Mouse (Mus musculus) liver, embryonic 14.5 days (tissue): ENCODE measurements around the gene Abca3. TPM values are rescaled to one million over a fixed set of nuclear protein-coding genes. Genes with fewer than 3 reads are reported as not detected.
"Not testable (repeated sequence)": the region's sequence is repeated elsewhere in the genome, so short reads cannot be mapped to it uniquely, and the experiment has no call there.

Experiments used
- ATAC-seq: fragments of 200-750 bp; cut with Nextera tagmentation; 2 replicates; pipeline ENCODE4 v1.8.0; 2017; ENCODE audit warnings: moderate number of reproducible peaks, mild to moderate bottlenecking, moderate library complexity; ENCODE audit not compliant: insufficient read depth
- DNase-seq, 3 experiments: peaks; one replicate each; pipeline ENCODE4 v3.0.0-alpha.2; 2012 to 2013; ENCODE audit warnings: low read depth in 3 of 3, low spot score in 3 of 3
- H3K27ac ChIP-seq: fragments of 300-500 bp; sonication (generic); 2 replicates; pipeline ENCODE4 v1.5.1; 2014; ENCODE audit warnings: moderate library complexity, mild to moderate bottlenecking, control low read depth, inconsistent platforms
- H3K27me3 ChIP-seq: fragments of 300-500 bp; sonication (generic); 2 replicates; pipeline ENCODE4 v1.6.1; 2014; ENCODE audit warnings: mild to moderate bottlenecking, low read length, moderate library complexity; ENCODE audit not compliant: control insufficient read depth, insufficient read depth
- H3K36me3 ChIP-seq: fragments of 300-500 bp; sonication (generic); replicated peaks from 2 replicates; pipeline ENCODE4 v1.6.1; 2014; ENCODE audit warnings: low read depth; ENCODE audit not compliant: control insufficient read depth, insufficient read depth
- H3K4me1 ChIP-seq, 2 experiments: fragments of 200-500 bp in 1 of 2; fragments of 300-500 bp in 1 of 2; sonication (generic) in 1 of 2; replicated peaks; 2 replicates each; pipeline ENCODE4 v1.6.1; 2012 to 2014; ENCODE audit warnings: antibody characterized with exemption in 1 of 2, inconsistent platforms in 1 of 2, low read length in 1 of 2; ENCODE audit not compliant: control insufficient read depth in 2 of 2, insufficient read depth in 2 of 2
- H3K4me2 ChIP-seq: fragments of 300-500 bp; sonication (generic); 2 replicates; pipeline ENCODE4 v1.6.1; 2014; ENCODE audit warnings: low read depth, mild to moderate bottlenecking, control low read depth, moderate library complexity
- H3K4me3 ChIP-seq, 2 experiments: fragments of 200-500 bp in 1 of 2; fragments of 300-500 bp in 1 of 2; sonication (generic) in 1 of 2; 2 replicates each; pipeline ENCODE4 v1.5.1; 2012 to 2014; ENCODE audit warnings: low read depth in 2 of 2, low read length in 2 of 2, mild to moderate bottlenecking in 2 of 2, control low read depth in 1 of 2, inconsistent platforms in 1 of 2, moderate library complexity in 1 of 2; ENCODE audit not compliant: insufficient read depth in 1 of 2
- H3K9ac ChIP-seq: fragments of 300-500 bp; sonication (generic); replicated peaks from 2 replicates; pipeline ENCODE4 v1.6.1; 2014; ENCODE audit warnings: mild to moderate bottlenecking, control low read depth, moderate library complexity
- H3K9me3 ChIP-seq: fragments of 300-500 bp; sonication (generic); 2 replicates; pipeline ENCODE4 v1.6.1; 2016; ENCODE audit warnings: low read length, mixed read lengths; ENCODE audit not compliant: control insufficient read depth
- CTCF ChIP-seq: IDR thresholded peaks from 2 replicates; pipeline ENCODE4 v1.5.1; 2016; ENCODE audit warnings: antibody characterized with exemption, low read depth, control low read depth
- EP300 ChIP-seq: IDR thresholded peaks from 2 replicates; pipeline ENCODE4 v1.6.1; 2016; ENCODE audit warnings: antibody characterized with exemption, low read depth
- WGBS: fragments of 180-500 bp; shearing (Covaris S2); extraction: QIAGEN DNeasy Blood & Tissue Kit; methylation state at CpG from one replicate; pipeline ENCODE4 v1.1.7; 2014; ENCODE audit not compliant: insufficient replicate concordance; 5-methylcytosine and 5-hydroxymethylcytosine counted together
- polyA plus RNA-seq, 2 experiments: library from polyadenylated mRNA; depleted of rRNA in 1 of 2; stranded (reverse) in 1 of 2; unstranded in 1 of 2; fragments of >200 nt; fragmentation: Nextera tagmentation in 1 of 2; extraction: Ambion mirVana in 1 of 2; gene quantifications; 2 replicates each; pipeline versions ENCODE4 v1.2.1 to v1.2.3; 2012 to 2014

The Abca3 gene
- polyA plus RNA-seq, 2 experiments = 12.5 to 14.8 TPM

DNA sequence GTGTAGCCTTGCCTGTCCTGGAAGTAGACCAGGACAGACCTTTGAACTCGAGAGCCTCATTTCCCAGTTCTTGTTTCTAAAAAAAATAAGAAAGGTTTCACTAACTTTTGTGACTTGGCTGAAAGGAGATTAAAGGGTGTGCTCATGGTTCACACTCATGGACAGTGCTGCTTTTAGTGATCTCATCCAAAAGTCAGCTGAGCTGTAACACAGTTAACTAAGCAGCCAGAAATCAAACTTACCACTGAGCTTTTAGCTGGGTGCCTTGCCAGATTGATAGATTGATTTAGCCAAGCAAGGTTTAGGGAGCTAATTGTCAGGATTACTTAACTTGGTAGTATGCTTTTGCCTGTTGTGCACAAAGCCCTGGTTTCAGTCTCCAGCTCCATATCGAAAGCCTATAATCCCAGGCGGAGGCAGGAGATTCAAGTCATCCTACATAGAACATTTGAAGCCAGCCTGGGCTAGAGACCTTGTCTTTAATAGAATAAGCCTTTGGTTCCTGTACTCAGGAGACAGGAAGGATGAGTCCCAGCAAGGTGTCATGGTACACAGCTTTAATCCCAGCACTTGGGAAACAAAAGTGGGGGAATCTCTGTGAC is 64.4 kb downstream of the Abca3 start:
- peaks cover 50% of the 10 kb centered on the region for H3K36me3 ChIP-seq

DNA sequence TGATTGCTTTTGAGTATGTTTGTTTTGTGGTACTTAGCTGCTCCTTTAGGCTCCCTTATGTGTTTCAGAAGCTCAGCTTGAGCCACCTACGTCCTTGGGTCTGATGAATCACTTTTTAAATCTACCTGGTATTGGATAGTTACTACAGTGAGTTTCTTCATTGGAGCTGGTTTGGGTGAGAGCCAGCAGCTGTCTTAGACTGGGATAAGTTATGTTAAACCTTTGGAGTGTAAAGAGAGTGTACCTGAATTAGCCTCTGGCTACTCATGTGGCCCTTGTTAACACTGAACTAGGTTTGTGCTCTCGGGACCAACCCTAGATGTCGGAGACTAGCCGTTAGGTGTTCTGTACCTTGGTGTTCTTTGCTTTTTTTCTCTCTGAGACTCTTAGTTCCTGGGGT is 71.4 kb downstream of the Abca3 start:
- H3K4me3 ChIP-seq = no peak overlapping the region
- 87% methylated on average over 4 of the region's 4 CpGs for WGBS
- H3K27ac ChIP-seq = no peak overlapping the region
- H3K9ac ChIP-seq = no peak overlapping the region
- ATAC-seq = no peak
- H3K9me3 ChIP-seq = no peaks in the 10 kb centered on the region
- DNase-seq = no peak
- H3K4me2 ChIP-seq = no peak overlapping the region
- H3K36me3 ChIP-seq = peaks cover 72% of the 10 kb centered on the region
- peaks cover under 1 to 4% of the 10 kb centered on the region in 2 experiments; a peak in 2 of 4 replicates for H3K4me1 ChIP-seq
- TF ChIP-seq EP300 (no peak), CTCF (no peak)
- no peaks in the 10 kb centered on the region for H3K27me3 ChIP-seq

More for the DNA sequence above, 64.4 kb downstream of the Abca3 start:
- no peaks in the 10 kb centered on the region for H3K9me3 ChIP-seq
- H3K4me1 ChIP-seq = peaks cover 16 to 17% of the 10 kb centered on the region in 2 experiments
- peak overlapping the region; percentile 69 to 71 for H3K4me3 ChIP-seq
- no peak for ATAC-seq
- H3K27ac ChIP-seq = no peak overlapping the region
- H3K4me2 ChIP-seq = peak overlapping the region; percentile 94
- H3K27me3 ChIP-seq = no peaks in the 10 kb centered on the region
- H3K9ac ChIP-seq = peak overlapping the region; percentile 85
- TF ChIP-seq EP300 (no peak), CTCF (no peak)
- 76% methylated on average over 3 of the region's 3 CpGs for WGBS
- DNase-seq = no peak

DNA sequence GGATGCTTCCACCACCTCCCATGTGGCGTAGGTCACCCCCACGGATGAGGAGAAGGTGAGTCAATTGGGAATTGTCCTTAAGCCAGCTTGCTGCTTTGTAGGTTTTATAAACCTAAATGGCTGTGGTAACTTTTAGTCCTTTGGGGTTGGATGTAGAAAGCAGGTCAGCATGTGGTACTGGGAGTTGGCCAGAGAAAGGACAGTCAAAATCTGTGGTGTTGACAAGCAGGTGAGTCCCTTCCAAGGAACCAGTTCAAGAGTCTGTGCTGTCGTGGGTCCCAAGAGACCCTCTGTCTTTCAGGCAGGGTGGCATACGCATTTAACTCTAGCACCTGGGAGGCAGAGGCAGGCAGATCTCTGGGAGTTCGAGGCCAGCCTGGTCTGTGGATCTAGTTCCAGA is 72.7 kb downstream of the Abca3 start:
- ATAC-seq = no peak
- TF ChIP-seq EP300 (no peak), CTCF (no peak)
- Histone ChIP-seq H3K9ac (no peak overlapping the region), H3K36me3 (peaks cover 59% of the 10 kb centered on the region), H3K4me3 (no peak overlapping the region), H3K9me3 (no peaks in the 10 kb centered on the region), H3K4me2 (no peak overlapping the region), H3K4me1 (peaks cover 2 to 4% of the 10 kb centered on the region in 2 experiments; a peak in 2 of 4 replicates), H3K27ac (no peak overlapping the region), H3K27me3 (no peaks in the 10 kb centered on the region)
- no peak for DNase-seq
- 85% methylated on average over 5 of the region's 5 CpGs for WGBS

DNA sequence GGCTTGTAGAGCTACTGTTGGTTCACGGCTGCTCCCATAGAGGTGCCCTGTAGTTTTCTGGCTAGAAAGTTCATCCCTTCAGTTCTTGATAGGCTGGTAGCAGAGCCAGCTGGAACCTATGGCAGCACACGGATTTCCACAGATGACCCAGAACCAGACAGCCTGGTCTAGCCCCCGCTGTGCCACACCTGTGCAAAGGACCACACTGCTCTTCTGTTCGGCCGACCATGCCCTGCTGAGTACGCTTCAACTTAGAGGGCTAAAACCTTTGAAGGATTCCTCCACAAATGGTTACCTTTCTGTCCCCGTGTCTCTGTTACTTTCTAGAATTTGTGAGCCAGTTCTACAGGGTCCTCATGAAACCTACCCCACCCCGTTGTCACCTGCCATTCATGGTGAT is 73.6 kb downstream of the Abca3 start:
- H3K4me2 ChIP-seq, H3K27me3 ChIP-seq, ATAC-seq, H3K27ac ChIP-seq, H3K4me1 ChIP-seq, H3K4me3 ChIP-seq, H3K9ac ChIP-seq, H3K9me3 ChIP-seq, DNase-seq: not testable (repeated sequence)
- 82% methylated on average over 5 of the region's 8 CpGs for WGBS
- H3K36me3 ChIP-seq = peaks cover 51% of the 10 kb centered on the region

DNA sequence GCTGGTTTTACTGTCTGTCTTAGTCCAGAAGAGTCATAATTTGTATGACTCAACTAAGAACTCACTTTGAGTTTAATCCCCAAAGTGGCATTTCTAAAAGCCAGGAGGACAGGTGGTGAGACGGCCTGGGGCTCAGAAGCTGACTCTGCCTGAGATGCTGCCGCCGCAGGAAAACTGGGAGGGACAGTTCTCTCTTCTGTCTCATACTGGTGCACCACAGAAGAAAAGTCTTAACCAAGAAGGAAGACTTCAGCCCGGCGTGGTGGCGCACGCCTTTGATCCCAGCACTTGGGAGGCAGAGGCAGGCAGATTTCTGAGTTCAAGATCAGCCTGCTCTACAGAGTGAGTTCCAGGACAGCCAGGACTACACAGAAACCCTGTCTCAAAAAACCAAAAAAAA is 74.2 kb downstream of the Abca3 start:
- peak overlapping the region; percentile 32 for H3K27ac ChIP-seq
- WGBS = 84% methylated on average over 7 of the region's 7 CpGs
- peaks cover 45% of the 10 kb centered on the region for H3K36me3 ChIP-seq

More for the DNA sequence above, 74.2 kb downstream of the Abca3 start:
- DNase-seq = no peak
- no peak overlapping the region for H3K4me3 ChIP-seq
- ATAC-seq = no peak
- no peak overlapping the region; the same call in 1 of the 2 replicates for H3K9ac ChIP-seq
- peak overlapping the region; percentile 95 for H3K4me2 ChIP-seq
- TF ChIP-seq EP300 = no peak
- no peaks in the 10 kb centered on the region for H3K27me3 ChIP-seq
- no peaks in the 10 kb centered on the region for H3K9me3 ChIP-seq
- H3K4me1 ChIP-seq = peaks cover 2 to 4% of the 10 kb centered on the region in 2 experiments; a peak in 2 of 4 replicates
